ENCODE assay signal across 23 mouse cellular contexts in genomic region chr2:37989091-37989490, GRCm38 (mm10).
"Had no signal": no experiment of that assay in that cellular context is flagged by ENCODE, and none has a peak within 500 bp of the region (broad histone marks: within the 10 kb centered on the region; RNA-seq: fewer than 3 reads in every experiment).

No protein-coding gene starts in this region.

- H3K4me1 ChIP-seq: liver, embryonic 12.5 days; liver, embryonic 15.5 days; lung, embryonic 15.5 days; neural tube, embryonic 13.5 days; stomach, embryonic 15.5 days had no signal

- H3K36me3 ChIP-seq: limb, embryonic 10.5 days; limb, embryonic 13.5 days; liver, embryonic 12.5 days; liver, embryonic 15.5 days; lung, embryonic 15.5 days; midbrain, embryonic 10.5 days; midbrain, embryonic 13.5 days; neural tube, embryonic 13.5 days; stomach, embryonic 15.5 days had no signal

- H3K9me3 ChIP-seq: limb, embryonic 10.5 days; limb, embryonic 13.5 days; liver, embryonic 12.5 days; liver, embryonic 15.5 days; lung, embryonic 15.5 days; megakaryocyte, embryonic 14.5 days; midbrain, embryonic 10.5 days; midbrain, embryonic 13.5 days; neural tube, embryonic 13.5 days; stomach, embryonic 15.5 days had no signal

- H3K9ac ChIP-seq: limb, embryonic 13.5 days; liver, embryonic 12.5 days; liver, embryonic 15.5 days; lung, embryonic 15.5 days; midbrain, embryonic 13.5 days; neural tube, embryonic 13.5 days; stomach, embryonic 15.5 days had no signal

- H3K27ac ChIP-seq: layer of hippocampus, adult 2 months; limb, embryonic 10.5 days; limb, embryonic 13.5 days; liver, embryonic 12.5 days; liver, embryonic 15.5 days; lung, embryonic 15.5 days; midbrain, embryonic 10.5 days; midbrain, embryonic 13.5 days; neural tube, embryonic 13.5 days; stomach, embryonic 15.5 days had no signal

- H3K27me3 ChIP-seq: liver, embryonic 12.5 days; liver, embryonic 15.5 days; lung, embryonic 15.5 days; megakaryocyte, embryonic 14.5 days; midbrain, embryonic 13.5 days; neural tube, embryonic 13.5 days; stomach, embryonic 15.5 days had no signal

- H3K4me2 ChIP-seq: limb, embryonic 13.5 days; liver, embryonic 12.5 days; liver, embryonic 15.5 days; lung, embryonic 15.5 days; midbrain, embryonic 13.5 days; neural tube, embryonic 13.5 days; stomach, embryonic 15.5 days had no signal

- H3K4me3 ChIP-seq: layer of hippocampus, adult 2 months; limb, embryonic 10.5 days; limb, embryonic 13.5 days; liver, embryonic 12.5 days; liver, embryonic 15.5 days; lung, embryonic 15.5 days; megakaryocyte, embryonic 14.5 days; midbrain, embryonic 10.5 days; midbrain, embryonic 13.5 days; myocyte; neural tube, embryonic 13.5 days; stomach, embryonic 15.5 days had no signal

- DNase-seq: layer of hippocampus, adult 9-11 months; liver; lung, adult 18-20 months; lung, postnatal 10 days; lung, postnatal 36 days; retina, postnatal 1 day; right cerebral cortex, postnatal 25 days; spleen, adult 18-20 months; thymus, postnatal 25 days had no signal

- ATAC-seq: intestine, postnatal 0 days; liver, embryonic 12.5 days; midbrain, embryonic 13.5 days; midbrain, embryonic 16.5 days had no signal
